Mouse (Mus musculus) lung, postnatal 0 days (tissue): ENCODE data around the gene M1ap.

Source experiments
- CTCF ChIP-seq: IDR thresholded peaks from 2 replicates; pipeline ENCODE4 v1.5.1; 2016; ENCODE audit warnings: antibody characterized with exemption, mild to moderate bottlenecking
- EP300 ChIP-seq: IDR thresholded peaks from 2 replicates; pipeline ENCODE4 v1.6.1; 2016; ENCODE audit warnings: antibody characterized with exemption, mild to moderate bottlenecking, control low read depth

- no peak for TF ChIP-seq CTCF
- no peak for TF ChIP-seq EP300
These were observed 98.0 kb downstream of the M1ap start for GRCm38 (mm10) chr6:83044742-83045141.
